Mouse (Mus musculus): ENCODE measurements around the gene Tlnrd1.

GRCm38 (mm10) chr7:83884021-83884658 lies at the start of gene Tlnrd1, which contains the start of gene Mesd:
- TF ChIP-seq POLR2A (IDR thresholded peaks at IDR 0.05; ENCODE audit: control insufficient read depth, extremely low read depth, insufficient read depth, low read length, poor library complexity) (peak; percentile 62; the same call in 1 of the 2 replicates), CTCF (IDR thresholded peaks at IDR 0.05; ENCODE audit: borderline replicate concordance, control insufficient read depth, extremely low read depth, insufficient read depth, low read length, poor library complexity) (no peak)
